30 mouse cellular contexts compared by ENCODE assay signal in the genomic region with DNA sequence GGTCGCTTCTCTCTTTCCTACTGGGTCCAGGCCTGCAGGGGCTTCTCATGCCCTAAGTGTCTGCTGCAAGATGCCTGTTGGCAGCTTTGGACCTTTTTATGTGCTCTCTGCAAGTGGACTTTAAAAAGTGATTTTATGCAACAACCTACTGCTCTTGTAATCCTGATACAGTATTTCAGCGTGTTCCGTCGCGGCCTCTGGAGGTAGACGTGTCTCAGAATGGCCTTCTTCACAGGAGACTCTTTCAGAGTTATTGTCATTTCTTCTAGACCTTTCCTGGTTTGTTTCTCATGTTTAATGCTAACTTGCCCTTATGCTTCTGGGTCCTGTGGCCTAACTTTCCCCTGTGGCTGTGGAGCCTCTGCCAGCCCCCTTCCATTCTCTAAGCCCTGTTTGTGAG. TPM values are rescaled to one million over a fixed set of nuclear protein-coding genes. Genes with fewer than 3 reads are reported as not detected.
DNase-seq lines count a peak whose midpoint lies in the region; ATAC-seq and TF ChIP-seq lines count a peak whose summit lies in the region.
"Had no signal": no experiment of that assay in that cellular context is flagged by ENCODE, and none has a peak within 500 bp of the region (broad histone marks: within the 10 kb centered on the region; RNA-seq: fewer than 3 reads in every experiment).

No protein-coding gene starts in this region.

- peak overlapping the region; percentile 57 for H3K27ac ChIP-seq in kidney, postnatal 0 days
- H3K27ac ChIP-seq in intestine, postnatal 0 days (ENCODE audit: low read depth, low read length), result no peak overlapping the region
- H3K27ac ChIP-seq in stomach, embryonic 15.5 days, result peak overlapping the region; percentile 33
- H3K27ac ChIP-seq: embryonic facial prominence, embryonic 10.5 days; forebrain, embryonic 15.5 days; heart, embryonic 15.5 days; hindbrain, embryonic 14.5 days; limb, embryonic 13.5 days had no signal

- peak; percentile 83 for DNase-seq in heart, adult 11 months
- no peak for DNase-seq in heart, postnatal 10 days
- no peak for DNase-seq in kidney, postnatal 0 days (ENCODE audit: low spot score)
- DNase-seq in kidney, postnatal 25 days, result no peak
- DNase-seq in adrenal gland, adult 8-10 months, result no peak
- DNase-seq: adrenal gland, postnatal 25 days; cerebellum, adult 11 months; cerebellum, adult 9-11 months; gastrocnemius, postnatal 10 days; heart, postnatal 4 days; lung, embryonic 14.5 days; midbrain, embryonic 14.5 days; right cerebral cortex, postnatal 25 days had no signal

- no peak overlapping the region for H3K9ac ChIP-seq in kidney, postnatal 0 days (ENCODE audit: low read depth, low read length)
- H3K9ac ChIP-seq in intestine, postnatal 0 days (ENCODE audit: low read depth, low read length), result no peak overlapping the region
- no peak overlapping the region for H3K9ac ChIP-seq in stomach, embryonic 15.5 days
- H3K9ac ChIP-seq: forebrain, embryonic 15.5 days; heart, embryonic 15.5 days; hindbrain, embryonic 14.5 days; limb, embryonic 13.5 days; lung, embryonic 14.5 days had no signal

- ATAC-seq in kidney, postnatal 0 days (replicated peaks; ENCODE audit: low FRiP score, low read depth), result no peak
- ATAC-seq in intestine, postnatal 0 days, result no peak
- no peak for ATAC-seq in stomach, embryonic 15.5 days (ENCODE audit: insufficient read depth, low FRiP score, low read depth)
- no peak for ATAC-seq in megakaryocyte-erythroid progenitor cell, adult 5-6 weeks (replicated peaks; ENCODE audit: low FRiP score, low TSS enrichment, poor library complexity, severe bottlenecking)
- ATAC-seq: forebrain, embryonic 15.5 days; inflammation-experienced regulatory T-cells, adult 6 months had no signal

- H3K9me3 ChIP-seq in kidney, postnatal 0 days (replicated peaks; ENCODE audit: low read length), result no peaks in the 10 kb centered on the region
- H3K9me3 ChIP-seq in intestine, postnatal 0 days (ENCODE audit: control insufficient read depth), result no peaks in the 10 kb centered on the region
- H3K9me3 ChIP-seq in stomach, embryonic 15.5 days, result no peaks in the 10 kb centered on the region
- H3K9me3 ChIP-seq: embryonic facial prominence, embryonic 10.5 days; forebrain, embryonic 15.5 days; heart, embryonic 15.5 days; limb, embryonic 13.5 days; megakaryocyte, embryonic 14.5 days had no signal

- no peaks in the 10 kb centered on the region for H3K36me3 ChIP-seq in kidney, postnatal 0 days (ENCODE audit: insufficient read depth, low read length)
- H3K36me3 ChIP-seq in intestine, postnatal 0 days (ENCODE audit: control insufficient read depth, insufficient read depth), result no peaks in the 10 kb centered on the region
- H3K36me3 ChIP-seq in stomach, embryonic 15.5 days, result no peaks in the 10 kb centered on the region
- H3K36me3 ChIP-seq: embryonic facial prominence, embryonic 10.5 days; forebrain, embryonic 15.5 days; heart, embryonic 15.5 days; limb, embryonic 13.5 days had no signal

- WGBS in kidney, postnatal 0 days, result 88% methylated on average over 6 of the region's 6 CpGs
- WGBS in intestine, postnatal 0 days, result 87% methylated on average over 6 of the region's 6 CpGs
- 92% methylated on average over 6 of the region's 6 CpGs for WGBS in stomach, embryonic 15.5 days

- H3K27me3 ChIP-seq in kidney, postnatal 0 days (ENCODE audit: insufficient read depth, low read length), result no peaks in the 10 kb centered on the region
- H3K27me3 ChIP-seq in intestine, postnatal 0 days (replicated peaks; ENCODE audit: control insufficient read depth, insufficient read depth, low read length), result no peaks in the 10 kb centered on the region
- H3K27me3 ChIP-seq in stomach, embryonic 15.5 days (replicated peaks), result no peaks in the 10 kb centered on the region
- H3K27me3 ChIP-seq: forebrain, embryonic 15.5 days; heart, embryonic 15.5 days had no signal

- TF ChIP-seq CTCF in kidney, postnatal 0 days (IDR thresholded peaks at IDR 0.05; ENCODE audit: low read depth), result no peak
- TF ChIP-seq CTCF in intestine, postnatal 0 days (IDR thresholded peaks at IDR 0.05; ENCODE audit: low read depth), result no peak

- no peaks in the 10 kb centered on the region for H3K4me1 ChIP-seq in kidney, postnatal 0 days (replicated peaks; ENCODE audit: insufficient read depth, low read length)
- H3K4me1 ChIP-seq in intestine, postnatal 0 days (replicated peaks; ENCODE audit: control insufficient read depth, insufficient read depth, low read length), result no peaks in the 10 kb centered on the region; the same call in 1 of the 2 replicates
- no peaks in the 10 kb centered on the region for H3K4me1 ChIP-seq in stomach, embryonic 15.5 days
- H3K4me1 ChIP-seq: forebrain, embryonic 15.5 days; heart, embryonic 15.5 days had no signal

- H3K4me2 ChIP-seq in kidney, postnatal 0 days (ENCODE audit: low read length), result no peak overlapping the region
- H3K4me2 ChIP-seq in intestine, postnatal 0 days (replicated peaks; ENCODE audit: low read depth), result peak overlapping the region; percentile 43
- no peak overlapping the region for H3K4me2 ChIP-seq in stomach, embryonic 15.5 days
- H3K4me2 ChIP-seq: forebrain, embryonic 15.5 days; heart, embryonic 15.5 days; hindbrain, embryonic 14.5 days; limb, embryonic 13.5 days; lung, embryonic 14.5 days had no signal

- no peak overlapping the region for H3K4me3 ChIP-seq in kidney, postnatal 0 days (replicated peaks; ENCODE audit: low read depth, low read length)
- no peak overlapping the region for H3K4me3 ChIP-seq in intestine, postnatal 0 days (ENCODE audit: low read depth, low read length)
- H3K4me3 ChIP-seq in stomach, embryonic 15.5 days (replicated peaks), result no peak overlapping the region
- H3K4me3 ChIP-seq: embryonic facial prominence, embryonic 10.5 days; forebrain, embryonic 15.5 days; heart, embryonic 15.5 days; limb, embryonic 13.5 days; megakaryocyte, embryonic 14.5 days had no signal

- intact Hi-C loops in heart, postnatal 10 days (cut with DNase I), result loop anchor here (2.0 kb wide), 1 partner anchor 21 kb away; no protein-coding TSS in a partner anchor

RNA-seq across cellular contexts. Expression of gene Abhd6, which starts 13.1 kb away (rescaled TPM):
- 1 to 10 TPM; 8.0 TPM for total RNA-seq in heart, postnatal 10 days (2021)
- polyA plus RNA-seq in kidney, postnatal 0 days (2015; fragmentation: Nextera tagmentation; extraction: Ambion mirVana), result 41.6 and 42.9 TPM in 2 replicates
- 11.3 and 11.8 TPM in 2 replicates for polyA plus RNA-seq in intestine, postnatal 0 days (2015; fragmentation: Nextera tagmentation; extraction: Ambion mirVana)
- 18.9 and 21.2 TPM in 2 replicates for polyA plus RNA-seq in stomach, embryonic 15.5 days (2015; fragmentation: Nextera tagmentation; extraction: Ambion mirVana)
- total RNA-seq in megakaryocyte-erythroid progenitor cell, adult 5-6 weeks (2014; fragmentation: Nextera tagmentation), result 0.24 and 0.42 TPM in 2 replicates
- total RNA-seq in megakaryocyte-erythroid progenitor cell, adult 5-6 weeks (2017), result 0.99 TPM in 1 of 2 replicates, not detected in the other
- 100 to 1,000 TPM in 2 of 4 experiments, 10 to 100 TPM in 2; 87.1 to 147 (median 102) TPM for total RNA-seq in adrenal gland, adult 8-10 months (2022)

RNA-seq across cellular contexts. Expression of gene Dnase1l3, which starts 21.4 kb away (rescaled TPM):
- not detected for total RNA-seq in heart, postnatal 10 days (2021)
- polyA plus RNA-seq in kidney, postnatal 0 days (2015; fragmentation: Nextera tagmentation; extraction: Ambion mirVana), result 0.25 and 0.26 TPM in 2 replicates
- 2.5 and 3.0 TPM in 2 replicates for polyA plus RNA-seq in intestine, postnatal 0 days (2015; fragmentation: Nextera tagmentation; extraction: Ambion mirVana)
- 0.94 and 0.99 TPM in 2 replicates for polyA plus RNA-seq in stomach, embryonic 15.5 days (2015; fragmentation: Nextera tagmentation; extraction: Ambion mirVana)
- total RNA-seq in megakaryocyte-erythroid progenitor cell, adult 5-6 weeks (2014; fragmentation: Nextera tagmentation), result not detected in 2 replicates
- total RNA-seq in megakaryocyte-erythroid progenitor cell, adult 5-6 weeks (2017), result not detected in 2 replicates
- under 1 TPM; 0.37 to 0.78 (median 0.55) TPM for total RNA-seq in adrenal gland, adult 8-10 months (2022)
- total RNA-seq: heart, postnatal 4 days; left cerebral cortex, adult 18-20 months; left cerebral cortex, postnatal 25 days had no signal
- polyA plus RNA-seq: neural tube, embryonic 11.5 days had no signal

RNA-seq across cellular contexts. Expression of gene Gm45521, which starts 58.7 kb away (rescaled TPM):
- total RNA-seq in heart, postnatal 10 days (2021), result not detected
- not detected in 2 replicates for polyA plus RNA-seq in kidney, postnatal 0 days (2015; fragmentation: Nextera tagmentation; extraction: Ambion mirVana)
- polyA plus RNA-seq in intestine, postnatal 0 days (2015; fragmentation: Nextera tagmentation; extraction: Ambion mirVana), result not detected in 2 replicates
- 0.21 TPM in 1 of 2 replicates, not detected in the other for polyA plus RNA-seq in stomach, embryonic 15.5 days (2015; fragmentation: Nextera tagmentation; extraction: Ambion mirVana)
- not detected in 2 replicates for total RNA-seq in megakaryocyte-erythroid progenitor cell, adult 5-6 weeks (2014; fragmentation: Nextera tagmentation)
- total RNA-seq in megakaryocyte-erythroid progenitor cell, adult 5-6 weeks (2017), result not detected in 2 replicates
- total RNA-seq in adrenal gland, adult 8-10 months (2022), result not detected
- total RNA-seq: adrenal gland, postnatal 25 days; gastrocnemius, postnatal 10 days; heart, adult 8-10 months; heart, postnatal 4 days; left cerebral cortex, adult 18-20 months; left cerebral cortex, postnatal 25 days had no signal
- polyA plus RNA-seq: cortical plate, adult 2 months; embryonic facial prominence, embryonic 10.5 days; forebrain, embryonic 15.5 days; heart, embryonic 15.5 days; inflammation-experienced regulatory T-cells, adult 6 months; limb, embryonic 13.5 days; lung, embryonic 14.5 days; midbrain, embryonic 14.5 days; neural tube, embryonic 11.5 days; spleen, adult 2 months; urinary bladder, adult 2 months had no signal

Comparison
In these comparisons a context has a peak if more than half of its experiments do, and no peak if none do; other contexts are left out.
1. RNA of gene Abhd6, which starts 13.1 kb away (total RNA-seq): 87.1 to 147 TPM in adrenal gland, adult 8-10 months; 8.0 TPM in heart, postnatal 10 days and 0.24 to 0.99 TPM in megakaryocyte-erythroid progenitor cell, adult 5-6 weeks; every median in the first group is over 4 times any median in the second.